Mouse (Mus musculus): ENCODE results near the gene Olfr1289.

Olfr1289 gene

DNA sequence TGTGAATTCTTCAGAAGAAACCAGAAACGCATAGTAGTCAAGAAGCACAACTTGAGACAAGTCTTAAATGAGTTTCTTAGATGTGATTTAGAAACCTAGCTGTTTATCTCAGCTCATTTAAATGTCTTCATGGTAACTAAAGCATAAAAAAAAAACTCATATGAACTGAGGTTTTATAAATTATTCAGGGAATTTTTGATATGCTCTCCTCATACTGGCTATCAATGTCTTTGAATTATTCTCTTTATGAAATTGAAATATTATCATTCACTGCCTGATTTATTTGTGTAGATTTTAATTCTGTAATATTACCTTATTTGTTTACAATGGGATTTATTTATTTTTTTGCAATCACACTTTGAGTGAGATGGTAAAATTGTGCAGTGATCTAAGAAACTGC is at the start of gene Olfr1289:
Gene Olfr1289 (plus strand): TSS at position 301 of the 400 bp plus-strand sequence.
- DNase-seq (ENCODE audit: low read depth, low spot score): no peak

DNA sequence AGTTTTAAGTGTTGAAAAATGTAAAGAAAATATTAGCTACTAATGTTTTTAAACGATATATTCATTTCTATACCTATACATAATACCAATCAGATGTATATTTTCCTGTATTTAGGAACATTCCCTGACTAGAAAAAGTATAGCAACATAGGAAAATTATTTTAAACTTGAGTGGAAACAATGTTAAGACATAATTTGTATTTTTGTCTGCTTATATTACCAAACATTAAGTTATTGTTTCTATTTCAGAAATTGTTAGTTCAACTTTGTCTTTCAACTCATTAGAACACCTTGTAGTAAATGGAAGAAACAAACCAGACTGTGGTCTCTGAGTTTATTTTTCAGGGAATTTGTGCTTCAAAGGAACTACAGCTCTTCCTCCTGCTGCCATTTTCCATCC is 31.8 kb upstream of the Olfr1289 start, which contains the start of gene Olfr1287:
Gene Olfr1287 (plus strand): TSS at position 301 of the 400 bp plus-strand sequence.
- no peak for DNase-seq (ENCODE audit: low read depth, low spot score)

DNA sequence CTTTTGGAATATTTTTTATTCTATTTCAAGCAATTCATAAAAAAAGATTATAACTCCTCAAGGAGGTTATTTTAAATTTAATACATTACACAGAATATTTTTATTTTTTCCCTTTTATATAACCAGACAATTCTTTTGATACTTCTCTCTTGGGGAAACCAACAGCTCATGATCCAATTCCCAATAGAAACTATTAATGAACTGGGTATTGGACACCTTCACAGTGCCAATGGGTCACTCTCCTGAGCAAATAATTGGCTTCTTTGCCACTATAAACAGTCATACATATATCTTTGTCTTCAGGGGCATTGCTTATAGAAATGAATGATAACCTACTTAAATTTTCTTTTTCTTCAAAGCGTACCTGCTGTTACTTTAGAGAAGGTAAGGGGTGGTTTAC is 6.8 kb upstream of the Olfr1289 start, which contains the start of gene Olfr1288:
Gene Olfr1288 (plus strand): TSS at position 301 of the 400 bp plus-strand sequence.
- DNase-seq (ENCODE audit: low read depth, low spot score): no peak

DNA sequence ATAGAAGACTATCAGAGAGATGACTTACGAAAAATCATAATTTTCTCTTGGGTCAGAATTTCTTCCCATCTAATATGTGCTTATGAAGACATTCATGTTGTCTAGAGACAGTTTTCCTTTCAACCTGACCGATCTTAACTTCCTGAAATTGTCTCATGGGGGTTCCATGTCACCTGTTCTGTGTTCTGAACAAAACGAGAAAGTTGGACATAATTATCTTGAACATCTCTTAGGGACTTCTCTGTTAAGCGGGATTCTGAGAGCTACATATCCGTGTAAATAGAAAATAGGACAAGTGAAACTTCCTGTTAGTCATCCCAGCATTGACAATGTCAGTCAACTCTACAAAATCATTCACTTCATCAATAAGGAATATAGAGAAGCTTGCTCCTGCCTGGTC is 13.1 kb downstream of the Olfr1289 start, which contains the start of gene Olfr1290:
Gene Olfr1290 (minus strand): TSS at position 101 of the 400 bp plus-strand sequence.
- DNase-seq (ENCODE audit: low read depth, low spot score): no peak

DNA sequence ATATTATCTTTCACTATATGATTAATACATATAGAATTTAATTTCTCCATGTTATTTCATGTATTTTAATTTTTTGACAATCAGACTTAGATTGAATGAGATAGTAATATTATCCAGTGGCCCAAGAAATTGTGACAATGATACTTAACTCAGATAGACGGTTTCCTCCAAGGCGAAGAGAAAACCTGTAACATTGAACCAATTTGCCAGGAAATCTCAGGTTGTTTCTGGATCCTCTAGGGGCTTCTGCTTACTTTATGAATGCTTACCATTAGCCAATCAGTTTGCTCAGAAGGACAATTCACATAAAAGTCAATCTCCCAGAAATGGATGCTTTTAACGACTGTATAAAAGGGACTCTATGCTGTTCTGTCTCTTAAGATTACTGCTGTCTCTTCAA is 16.3 kb downstream of the Olfr1289 start, which contains the start of gene Olfr1291-ps1:
Gene Olfr1291-ps1 (plus strand): TSS at position 301 of the 400 bp plus-strand sequence.
- DNase-seq (ENCODE audit: low read depth, low spot score): no peak

DNA sequence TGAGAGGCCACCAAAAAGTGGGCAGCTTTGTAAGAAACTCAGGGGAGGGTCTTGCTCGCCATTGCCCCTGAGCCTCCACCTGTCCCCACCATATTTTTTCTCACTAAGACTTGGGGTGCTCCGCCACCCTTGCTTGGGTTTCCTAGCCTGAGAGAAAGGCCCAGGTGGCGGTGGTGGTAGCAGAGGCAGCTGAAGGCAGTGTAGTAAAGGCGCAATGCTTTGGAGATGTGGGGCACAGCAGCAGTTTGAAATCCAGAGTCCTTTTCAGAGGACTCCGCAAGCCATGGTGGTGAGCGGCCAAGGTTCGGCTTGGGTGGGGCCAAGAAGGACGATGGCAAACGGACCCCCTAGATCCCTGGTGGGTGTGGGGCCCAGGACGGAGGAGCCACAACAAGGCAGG is 36.8 kb downstream of the Olfr1289 start:
- DNase-seq (ENCODE audit: low read depth, low spot score): no peak

DNA sequence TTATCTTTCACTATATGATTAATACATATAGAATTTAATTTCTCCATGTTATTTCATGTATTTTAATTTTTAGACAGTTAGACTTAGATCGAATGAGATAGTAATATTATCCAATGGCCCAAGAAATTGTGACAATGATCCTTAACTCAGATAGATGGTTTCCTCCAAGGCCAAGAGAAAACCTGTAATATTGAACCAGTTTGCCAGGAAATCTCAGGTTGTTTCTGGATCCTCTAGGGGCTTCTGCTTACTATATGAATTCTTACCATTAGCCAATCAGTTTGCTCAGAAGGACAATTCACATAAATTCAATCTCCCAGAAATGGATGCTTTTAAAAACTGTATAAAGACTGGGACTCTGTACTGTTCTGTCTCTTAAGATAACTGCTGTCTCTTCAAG is 44.3 kb downstream of the Olfr1289 start, which contains the start of gene Olfr1293-ps:
Gene Olfr1293-ps (plus strand): TSS at position 301 of the 400 bp plus-strand sequence.
- DNase-seq (ENCODE audit: low read depth, low spot score): no peak

Measured in embryo, embryonic 11.5 days (tissue).